Mouse (Mus musculus) heart, postnatal 0 days (tissue): Measurements from ENCODE around the gene Gtpbp1. TPM values are rescaled to one million over a fixed set of nuclear protein-coding genes. Genes with fewer than 3 reads are reported as not detected.
A peak's percentile ranks its signal among the peaks of the same experiment; 100 is the strongest.

Experiments
- ATAC-seq: fragments of 200-750 bp; cut with Nextera tagmentation; 2 replicates; pipeline ENCODE4 v1.8.0; 2017; ENCODE audit warnings: low read depth, moderate number of reproducible peaks, moderate library complexity; ENCODE audit not compliant: insufficient read depth
- DNase-seq: peaks from one replicate; pipeline ENCODE4 v3.0.0-alpha.2; 2016; ENCODE audit warnings: low spot score
- H3K27ac ChIP-seq: fragments of 300-500 bp; sonication (generic); 2 replicates; pipeline ENCODE4 v1.5.1; 2014; ENCODE audit warnings: low read depth, mild to moderate bottlenecking
- H3K27me3 ChIP-seq: fragments of 300-500 bp; sonication (generic); 2 replicates; pipeline ENCODE4 v1.6.1; 2014; ENCODE audit warnings: low read length, mixed read lengths; ENCODE audit not compliant: control insufficient read depth, insufficient read depth
- H3K36me3 ChIP-seq: fragments of 300-500 bp; sonication (generic); replicated peaks from 2 replicates; pipeline ENCODE4 v1.6.1; 2014; ENCODE audit warnings: low read length, mixed read lengths; ENCODE audit not compliant: control insufficient read depth, insufficient read depth
- H3K4me1 ChIP-seq: fragments of 300-500 bp; sonication (generic); 2 replicates; pipeline ENCODE4 v1.6.1; 2014; ENCODE audit warnings: antibody characterized with exemption; ENCODE audit not compliant: control insufficient read depth, insufficient read depth
- H3K4me2 ChIP-seq: fragments of 300-500 bp; sonication (generic); 2 replicates; pipeline ENCODE4 v1.6.1; 2014; ENCODE audit warnings: low read depth, mild to moderate bottlenecking, low read length, moderate library complexity
- H3K4me3 ChIP-seq: fragments of 300-500 bp; sonication (generic); 2 replicates; pipeline ENCODE4 v1.5.1; 2014; ENCODE audit warnings: low read depth, low read length
- H3K9ac ChIP-seq: fragments of 300-500 bp; sonication (generic); replicated peaks from 2 replicates; pipeline ENCODE4 v1.6.1; 2014; ENCODE audit warnings: low read depth, low read length, mixed read lengths
- H3K9me3 ChIP-seq: fragments of 300-500 bp; sonication (generic); replicated peaks from 2 replicates; pipeline ENCODE4 v1.6.1; 2016; ENCODE audit warnings: low read length; ENCODE audit not compliant: control insufficient read depth
- CTCF ChIP-seq: IDR thresholded peaks from 2 replicates; pipeline ENCODE4 v1.5.1; 2016; ENCODE audit warnings: antibody characterized with exemption, control low read depth, low read depth
- EP300 ChIP-seq: IDR thresholded peaks from 2 replicates; pipeline ENCODE4 v1.6.1; 2016; ENCODE audit warnings: antibody characterized with exemption, low read depth
- WGBS: fragments of 180-500 bp; shearing (Covaris S2); extraction: QIAGEN DNeasy Blood & Tissue Kit; methylation state at CpG from one replicate; pipeline ENCODE4 v1.1.7; 2014; 5-methylcytosine and 5-hydroxymethylcytosine counted together
- polyA plus RNA-seq: library from polyadenylated mRNA; unstranded; fragments of >200 nt; fragmentation: Nextera tagmentation; extraction: Ambion mirVana; gene quantifications from 2 replicates; pipeline ENCODE4 v1.2.1, GENCODE M21; 2015
- total RNA-seq: library from RNA; depleted of rRNA; stranded (reverse); fragments of >200 nt; gene quantifications from 2 replicates; pipeline ENCODE4 v1.2.3, GENCODE M21; 2014; ENCODE audit warnings: low replicate concordance

Gtpbp1 gene
- total and polyA plus RNA-seq, 2 experiments from 2014 or later = 20.6 to 39.9 TPM

DNA sequence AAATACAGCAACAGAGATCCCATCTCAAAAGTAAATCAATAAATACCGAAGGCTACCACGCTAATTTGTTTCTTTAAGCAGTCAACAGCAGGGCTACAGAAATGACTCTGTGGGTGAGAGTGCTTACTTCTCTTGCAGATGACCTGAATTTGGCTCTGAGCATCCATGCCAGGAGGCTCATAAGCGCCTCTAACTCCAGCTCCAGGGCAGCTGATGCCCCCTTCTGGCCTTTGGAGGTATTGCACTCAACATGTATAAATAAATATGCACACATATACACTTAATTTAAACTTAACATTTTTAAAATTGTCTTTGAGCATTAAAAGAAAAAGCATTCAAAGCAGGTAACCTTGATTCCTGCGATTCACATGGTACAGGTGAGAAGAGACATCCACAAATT is 39.2 kb upstream of the Gtpbp1 start:
- Histone ChIP-seq H3K4me1 (no peaks in the 10 kb centered on the region), H3K9me3 (no peaks in the 10 kb centered on the region), H3K27me3 (no peaks in the 10 kb centered on the region), H3K4me3 (no peak overlapping the region), H3K4me2 (no peak overlapping the region), H3K27ac (no peak overlapping the region), H3K36me3 (0 out of 2 replicates have a peak, but pooled peaks cover 5% of the 10 kb centered on the region), H3K9ac (no peak overlapping the region)
- DNase-seq (no peak), ATAC-seq (no peak)
- 76% methylated on average over 4 of the region's 4 CpGs for WGBS
- peak; percentile 49 for TF ChIP-seq CTCF
- TF ChIP-seq EP300 = no peak

DNA sequence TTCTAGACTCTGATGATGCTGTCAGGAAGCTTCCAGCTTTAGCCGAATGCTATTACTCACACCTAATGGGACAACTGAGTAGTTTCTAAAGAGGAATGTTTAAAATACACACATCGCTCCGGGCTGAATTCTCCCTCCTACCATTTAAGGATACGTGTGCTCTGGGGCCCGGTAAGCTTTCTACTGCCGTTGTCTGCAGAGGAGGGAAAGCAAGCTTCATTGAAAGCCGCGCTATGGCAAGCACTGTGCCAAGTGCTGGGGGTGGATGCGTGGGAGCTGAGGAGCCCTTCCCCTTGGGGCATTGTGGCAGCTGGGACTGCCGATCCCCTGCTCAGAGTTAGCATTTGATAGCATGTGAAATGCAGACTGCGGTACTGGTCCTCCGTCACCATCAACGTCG is 34.2 kb upstream of the Gtpbp1 start:
- TF ChIP-seq CTCF = no peak
- no peak for DNase-seq
- 87% methylated on average over 14 of the region's 14 CpGs for WGBS

DNA sequence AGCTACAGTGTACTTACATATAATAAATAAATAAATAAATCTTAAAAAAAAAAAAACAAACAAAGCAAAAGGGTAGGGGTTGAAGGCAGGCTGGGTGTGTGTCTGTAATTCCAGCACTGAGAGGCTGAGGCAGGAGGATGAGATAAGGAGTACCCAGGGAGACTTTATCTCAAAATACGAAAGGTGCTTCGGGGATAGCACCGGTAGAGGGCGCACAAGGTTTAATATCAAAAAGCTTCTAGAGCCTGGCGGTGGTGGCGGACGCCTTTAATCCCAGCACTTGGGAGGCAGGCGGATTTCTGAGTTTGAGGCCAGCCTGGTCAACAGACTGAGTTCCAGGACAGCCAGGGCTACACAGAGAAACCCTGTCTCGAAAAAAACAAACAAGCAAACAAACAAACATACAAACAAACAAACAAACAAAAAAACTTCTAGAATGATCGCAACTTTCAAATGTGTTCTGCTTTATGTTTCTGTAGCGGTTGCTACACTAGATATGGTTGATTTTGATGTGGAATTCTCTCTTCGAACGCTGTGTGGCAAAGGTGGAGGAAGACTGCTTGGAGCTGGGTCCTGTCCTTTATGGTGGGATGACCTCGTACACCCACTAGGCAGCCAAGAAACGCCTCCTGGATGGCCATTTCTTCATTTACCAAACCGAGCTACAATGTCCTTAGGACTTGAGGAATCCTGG is 32.7 kb upstream of the Gtpbp1 start:
- DNase-seq (peak; percentile 70), ATAC-seq (peak; percentile 25; the same call in 1 of the 2 replicates)
- peaks cover 6% of the 10 kb centered on the region; the same call in 1 of the 2 replicates for H3K36me3 ChIP-seq
- 2% methylated on average over 16 of the region's 16 CpGs for WGBS
- H3K9ac ChIP-seq = peak overlapping the region; percentile 58
- TF ChIP-seq EP300 (no peak), CTCF (peak; percentile 63)
- H3K4me1 ChIP-seq = peaks cover 9% of the 10 kb centered on the region
- no peaks in the 10 kb centered on the region for H3K9me3 ChIP-seq
- H3K27me3 ChIP-seq = no peaks in the 10 kb centered on the region
- H3K4me3 ChIP-seq = peak overlapping the region; percentile 79
- H3K4me2 ChIP-seq = peak overlapping the region; percentile 94
- peak overlapping the region; percentile 82 for H3K27ac ChIP-seq

More for the DNA sequence above, 34.2 kb upstream of the Gtpbp1 start:
- Histone ChIP-seq H3K4me2 (no peak overlapping the region), H3K9me3 (no peaks in the 10 kb centered on the region), H3K27me3 (no peaks in the 10 kb centered on the region), H3K4me1 (peaks cover 9% of the 10 kb centered on the region), H3K4me3 (no peak overlapping the region), H3K9ac (no peak overlapping the region), H3K36me3 (no peaks in the 10 kb centered on the region; the same call in 1 of the 2 replicates), H3K27ac (no peak overlapping the region)
- ATAC-seq = no peak

DNA sequence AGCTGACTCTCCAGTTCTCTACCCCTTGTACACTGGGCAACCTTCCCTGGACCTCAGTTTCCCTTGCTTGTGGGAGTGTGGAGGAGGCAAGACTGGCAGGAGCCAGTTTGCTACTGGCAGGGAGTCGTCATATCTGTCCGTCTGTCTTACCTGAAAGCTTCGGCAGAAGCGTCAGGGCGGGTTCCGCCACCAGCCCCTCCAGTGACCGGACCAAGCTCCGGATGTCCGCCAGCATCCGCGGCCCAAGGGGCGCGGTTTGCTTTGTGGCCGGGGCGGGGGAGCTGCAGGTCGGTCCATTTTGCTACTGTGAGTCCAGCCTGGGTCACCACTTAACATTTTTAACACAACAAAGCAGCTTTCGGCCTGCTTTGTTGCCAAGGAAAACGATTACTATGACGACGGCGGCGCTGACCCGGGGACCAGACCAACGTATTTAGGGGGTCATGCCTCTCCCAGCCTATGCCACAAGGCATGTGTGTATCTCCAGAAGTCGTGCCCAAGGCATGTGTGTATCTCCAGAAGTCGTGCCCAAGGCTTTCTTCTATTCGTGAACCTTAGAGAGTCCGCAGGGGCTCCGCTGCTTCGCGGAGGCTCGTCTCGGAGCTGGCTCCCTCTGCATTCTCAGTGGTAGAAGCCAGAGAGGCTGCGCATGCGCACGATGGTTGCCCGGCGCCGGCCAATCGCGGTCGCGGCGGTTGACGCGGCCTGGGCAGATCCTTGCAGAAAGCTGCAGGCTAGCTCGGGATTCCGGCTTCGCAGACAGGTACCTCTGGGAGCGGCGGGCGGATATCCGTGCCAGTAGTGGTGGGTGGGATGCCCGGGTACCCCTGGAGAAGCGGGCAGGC is 31.9 kb upstream of the Gtpbp1 start, which contains the start of the genes Fam227a and Cby1:
Gene Fam227a, minus strand, starts transcription at position 426 of the 845 bp plus-strand sequence.
Gene Cby1, plus strand, starts transcription at position 669 of the 845 bp plus-strand sequence.
- Histone ChIP-seq H3K36me3 (peaks cover 6% of the 10 kb centered on the region; the same call in 1 of the 2 replicates), H3K9ac (peak within 1 kb of the TSS; percentile 58), H3K4me3 (peak within 1 kb of the TSS; percentile 79), H3K4me1 (peaks cover 9% of the 10 kb centered on the region), H3K4me2 (peak within 1 kb of the TSS; percentile 94), H3K27ac (peak within 1 kb of the TSS; percentile 82), H3K27me3 (no peaks in the 10 kb centered on the region), H3K9me3 (no peaks in the 10 kb centered on the region)
- TF ChIP-seq CTCF (no peak), EP300 (no peak)
- DNase-seq (peak; percentile 91), ATAC-seq (peak; percentile 88)
- WGBS = under 1% methylated on average over 55 of the region's 55 CpGs

DNA sequence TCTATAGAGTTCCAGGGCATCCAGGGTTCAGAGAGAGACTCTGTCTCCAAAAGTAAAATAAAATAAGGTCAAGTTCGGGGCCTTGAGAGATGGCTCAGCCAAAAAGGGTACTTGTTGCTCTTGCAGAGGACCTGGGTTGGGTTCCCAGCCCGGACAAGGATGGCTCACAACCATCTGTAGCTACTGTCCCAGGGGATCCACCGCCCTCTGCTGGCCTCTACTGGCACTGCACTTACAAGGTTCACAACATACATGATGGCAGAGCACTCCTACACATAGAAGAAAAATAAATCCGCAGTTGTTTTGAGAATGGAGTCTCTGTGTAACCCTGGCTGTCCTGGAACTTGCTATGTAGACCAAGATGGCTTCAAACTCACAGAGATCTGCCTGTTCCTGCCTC is 28.8 kb upstream of the Gtpbp1 start:
- Histone ChIP-seq H3K4me2 (no peak overlapping the region), H3K9ac (no peak overlapping the region), H3K9me3 (no peaks in the 10 kb centered on the region), H3K4me3 (no peak overlapping the region), H3K36me3 (peaks cover 17% of the 10 kb centered on the region; the same call in 1 of the 2 replicates), H3K27me3 (no peaks in the 10 kb centered on the region), H3K27ac (no peak overlapping the region), H3K4me1 (peaks cover 16% of the 10 kb centered on the region)
- 73% methylated on average over 4 of the region's 4 CpGs for WGBS
- no peak for DNase-seq
- ATAC-seq = no peak
- TF ChIP-seq CTCF (peak; percentile 34; the same call in 1 of the 2 replicates), EP300 (no peak)
